Comparison of ENCODE assay signal across 8 mouse cellular contexts in the genomic region with DNA sequence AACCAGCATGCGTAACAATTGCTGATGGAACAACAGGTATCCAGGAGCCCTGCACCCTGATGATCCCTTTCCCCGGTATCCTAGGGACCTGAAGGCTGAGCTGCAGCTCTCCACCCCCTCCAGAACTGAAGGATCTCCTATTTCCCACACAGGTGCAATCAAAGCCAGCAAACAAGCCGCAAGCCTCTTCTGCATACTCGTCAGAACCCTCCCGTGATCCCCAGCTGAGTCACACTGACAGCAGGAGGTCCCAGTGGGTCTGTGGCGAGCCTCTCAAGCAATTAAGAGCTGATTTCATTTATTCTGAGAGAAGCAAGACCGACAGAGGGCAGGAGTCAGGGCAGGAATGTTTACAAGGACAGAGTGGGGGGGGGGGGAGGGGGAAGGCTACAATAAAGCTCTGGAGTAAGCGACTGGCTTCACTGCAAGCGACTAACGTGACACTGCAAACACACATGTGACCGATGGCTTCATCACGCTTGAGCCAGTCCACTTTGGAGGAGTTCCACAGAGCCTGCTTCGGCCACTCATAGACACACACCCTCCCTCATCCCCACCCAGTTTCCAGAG. TPM values are rescaled to one million over a fixed set of nuclear protein-coding genes. Genes with fewer than 3 reads are reported as not detected.
DNase-seq lines count a peak whose midpoint lies in the region; ATAC-seq lines count a peak whose summit lies in the region.

No protein-coding gene starts in this region.

- H3K36me3 ChIP-seq in limb, embryonic 12.5 days: no peaks in the 10 kb centered on the region
- no peaks in the 10 kb centered on the region for H3K36me3 ChIP-seq in midbrain, embryonic 15.5 days (replicated peaks)

- H3K4me2 ChIP-seq in limb, embryonic 12.5 days: peak overlapping the region; percentile 57
- H3K4me2 ChIP-seq in midbrain, embryonic 15.5 days: peak overlapping the region; percentile 49

- ATAC-seq in limb, embryonic 12.5 days (ENCODE audit: insufficient number of reproducible peaks, insufficient read depth, low FRiP score, low TSS enrichment, low read depth): 0 out of 2 replicates have a peak, but pooled peaks have one; percentile 39
- peak; percentile 76 for ATAC-seq in midbrain, embryonic 15.5 days (replicated peaks)

- H3K9me3 ChIP-seq in limb, embryonic 12.5 days: no peaks in the 10 kb centered on the region
- no peaks in the 10 kb centered on the region for H3K9me3 ChIP-seq in midbrain, embryonic 15.5 days

- peak overlapping the region; percentile 16; the same call in 1 of the 2 replicates for H3K4me3 ChIP-seq in limb, embryonic 12.5 days (replicated peaks)
- peak overlapping the region; percentile 15; the same call in 1 of the 2 replicates for H3K4me3 ChIP-seq in midbrain, embryonic 15.5 days

- 0 out of 2 replicates have a peak overlapping the region, but pooled peaks have one; percentile 12 for H3K27ac ChIP-seq in limb, embryonic 12.5 days
- H3K27ac ChIP-seq in midbrain, embryonic 15.5 days: no peak overlapping the region

- no peaks in the 10 kb centered on the region for H3K27me3 ChIP-seq in limb, embryonic 12.5 days
- H3K27me3 ChIP-seq in midbrain, embryonic 15.5 days (replicated peaks): no peaks in the 10 kb centered on the region

- peak; percentile 20 for DNase-seq in adipocyte (ENCODE audit: low spot score)
- peak; percentile 58 for DNase-seq in embryo, embryonic 9.5 days (ENCODE audit: extremely low spot score)
- peak; percentile 50 for DNase-seq in heart, postnatal 4 days
- DNase-seq in right cerebral cortex, postnatal 10 days (ENCODE audit: low spot score in 2 of 2): no peak
- no peak for DNase-seq in right cerebral cortex, postnatal 14 days
- DNase-seq in urinary bladder, postnatal 4 days (ENCODE audit: low spot score in 2 of 2): no peak

- peaks cover 28% of the 10 kb centered on the region for H3K4me1 ChIP-seq in limb, embryonic 12.5 days (replicated peaks)
- peaks cover 10% of the 10 kb centered on the region for H3K4me1 ChIP-seq in midbrain, embryonic 15.5 days

- H3K9ac ChIP-seq in limb, embryonic 12.5 days (replicated peaks): no peak overlapping the region
- 0 out of 2 replicates have a peak overlapping the region, but pooled peaks have one; percentile 0 for H3K9ac ChIP-seq in midbrain, embryonic 15.5 days

- 2% methylated on average over 13 of the region's 13 CpGs for WGBS in limb, embryonic 12.5 days
- 6% methylated on average over 13 of the region's 13 CpGs for WGBS in midbrain, embryonic 15.5 days

RNA-seq across cellular contexts. Expression of a gene that starts 29.1 kb away (rescaled TPM):
- total RNA-seq in heart, postnatal 4 days (2021): 10 to 100 TPM; 17.7 to 21.1 TPM
- polyA plus RNA-seq in limb, embryonic 12.5 days (2016; fragmentation: Nextera tagmentation; extraction: Ambion mirVana): 2.4 and 2.8 TPM in 2 replicates
- 1.7 and 2.2 TPM in 2 replicates for polyA plus RNA-seq in midbrain, embryonic 15.5 days (2015; fragmentation: Nextera tagmentation; extraction: Ambion mirVana)

Comparison
In these comparisons a context has a peak if more than half of its experiments do, and no peak if none do; other contexts are left out.
1. DNase-seq: peak in adipocyte (single experiment), embryo, embryonic 9.5 days (single experiment) and heart, postnatal 4 days (single experiment); none in right cerebral cortex, postnatal 10 days (0 of 2), right cerebral cortex, postnatal 14 days (single experiment) and urinary bladder, postnatal 4 days (0 of 2).